Mouse (Mus musculus): ENCODE data around the gene Chd3.

Gene Chd3

GRCm38 (mm10) chr11:69388680-69389079 is 19.5 kb upstream of the Chd3 start:
- DNase-seq, result no peak

- no peak for DNase-seq
Observed at GRCm38 (mm10) chr11:69386758-69387157, 17.6 kb upstream of the Chd3 start.

- peak; percentile 73 for DNase-seq
Observed at GRCm38 (mm10) chr11:69384979-69385378, 15.8 kb upstream of the Chd3 start.

DNA sequence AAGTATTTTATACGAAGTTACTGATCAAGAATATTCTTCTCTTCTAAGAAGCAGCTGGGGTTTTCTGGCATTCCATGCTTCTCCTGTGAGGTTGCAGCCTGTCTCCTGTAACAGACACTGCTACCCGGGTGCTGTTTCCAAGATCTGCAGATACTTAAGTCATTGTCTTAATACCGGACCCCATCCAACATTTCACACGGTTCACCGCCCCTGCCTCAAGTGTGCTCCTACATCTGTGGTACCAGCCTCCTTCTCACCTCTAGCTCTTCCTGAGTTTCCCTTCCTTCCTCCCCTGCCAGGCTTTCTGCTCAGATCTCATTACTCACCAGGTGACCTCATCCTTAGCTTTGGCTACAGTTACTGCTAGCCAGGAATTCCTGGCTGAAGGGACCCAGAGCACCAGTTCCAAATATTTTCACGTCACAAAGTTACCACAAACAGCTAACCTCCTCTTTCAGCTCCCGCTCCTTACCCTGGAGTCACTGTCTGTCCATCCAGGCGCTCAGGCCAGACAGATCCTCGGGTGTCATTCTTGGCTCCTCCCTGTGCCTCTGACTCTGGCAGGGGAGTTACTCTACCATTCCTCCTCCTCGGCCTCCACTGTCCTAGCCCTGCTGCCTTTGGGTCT is 13.4 kb upstream of the Chd3 start:
- no peak for DNase-seq

- DNase-seq, result peak; percentile 68
Observed at GRCm38 (mm10) chr11:69381356-69381755, 12.2 kb upstream of the Chd3 start.

GRCm38 (mm10) chr11:69379600-69379999 is 10.4 kb upstream of the Chd3 start:
- no peak for DNase-seq

DNA sequence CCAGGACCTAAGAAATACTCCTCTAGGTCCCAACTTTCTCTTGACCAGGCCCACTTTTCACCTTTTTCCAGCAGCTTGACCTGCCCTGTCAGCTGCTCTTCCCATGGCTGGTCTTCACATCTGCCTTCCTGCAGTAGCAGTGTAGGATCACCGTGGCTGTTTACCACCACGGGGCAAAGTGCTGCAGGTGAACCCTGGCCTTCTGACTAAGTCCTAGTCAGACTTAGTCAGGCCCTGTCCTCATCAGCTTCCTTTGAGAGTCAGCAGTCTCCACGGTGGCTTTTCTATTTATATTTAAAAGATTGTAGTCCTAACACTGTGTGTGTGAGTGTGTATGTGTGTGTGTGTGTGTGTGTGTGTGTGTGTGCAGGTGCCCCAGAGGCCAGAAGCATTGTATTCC is 8.6 kb upstream of the Chd3 start:
- DNase-seq, result peak; percentile 66

DNA sequence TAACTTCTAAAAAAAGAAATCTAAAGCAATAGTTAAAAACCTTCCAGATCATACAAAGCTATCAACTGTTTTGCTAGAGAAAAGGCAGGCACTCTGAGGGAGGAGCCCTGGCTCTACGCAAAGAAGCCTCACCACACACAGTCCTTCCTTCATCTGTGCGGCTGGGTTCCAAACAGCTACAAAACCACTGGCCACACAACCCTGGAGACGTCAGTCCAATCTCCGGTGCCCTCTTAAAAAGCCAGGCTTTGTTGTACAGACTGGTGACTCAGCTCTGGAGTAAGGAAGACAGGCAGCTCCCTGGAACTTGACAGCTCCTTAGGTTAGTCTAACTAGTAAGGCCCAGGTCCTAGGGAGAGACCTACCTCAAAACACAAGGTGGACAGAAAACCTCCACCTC is 6.4 kb upstream of the Chd3 start:
- no peak for DNase-seq

DNA sequence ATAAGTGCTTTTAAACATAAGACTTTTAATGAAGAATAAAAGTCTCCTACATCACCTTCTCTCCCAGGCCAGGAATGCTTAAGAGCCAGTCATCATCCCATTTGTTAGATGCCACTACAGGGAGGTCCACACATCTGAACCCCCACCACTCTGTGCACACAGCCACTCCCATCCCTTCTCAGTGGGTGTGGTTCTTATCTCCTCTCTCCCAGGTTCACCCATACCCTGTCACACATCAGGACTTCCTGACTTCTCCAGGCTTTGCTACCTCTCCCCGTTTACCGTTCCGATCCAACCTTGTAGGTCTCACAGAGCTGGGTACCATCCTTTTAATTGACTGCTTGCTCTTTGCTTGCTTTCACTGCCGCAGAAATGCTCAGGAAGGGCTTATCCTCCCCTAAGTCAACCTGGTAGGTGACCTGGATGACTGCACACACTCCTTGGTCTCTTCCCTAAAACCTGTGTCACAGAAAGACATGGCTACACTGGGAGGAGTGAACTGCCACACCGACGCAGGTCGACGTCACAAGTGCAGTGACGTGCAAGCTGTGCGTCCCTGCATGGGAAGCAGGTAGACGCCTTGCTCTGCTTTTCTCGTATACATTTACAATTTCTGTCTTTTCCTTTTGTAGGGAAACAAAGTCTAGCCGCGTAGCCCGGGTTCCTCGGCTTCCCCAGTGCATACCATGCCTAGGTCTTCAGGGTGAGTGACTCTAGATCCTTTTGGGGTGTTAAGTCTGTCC is 4.2 kb upstream of the Chd3 start:
- DNase-seq, result no peak

DNA sequence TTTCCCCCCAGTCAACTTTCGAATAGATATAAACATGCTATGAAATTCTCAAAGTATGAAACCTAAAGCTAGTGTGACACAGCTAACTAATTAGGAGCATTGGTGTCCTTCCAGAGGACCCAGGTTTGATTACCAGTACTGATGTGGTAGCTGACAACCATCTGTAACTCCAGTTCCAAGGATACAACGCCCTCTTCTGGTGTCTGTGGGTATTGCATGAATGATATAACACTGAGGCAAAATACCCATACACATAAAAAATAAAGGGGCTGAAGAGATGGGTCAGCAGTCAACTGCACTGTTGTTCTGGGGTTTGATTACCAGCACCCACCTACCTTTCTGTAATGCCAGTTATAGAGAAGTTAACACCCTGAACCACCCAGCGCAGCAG is 3.6 kb upstream of the Chd3 start:
- peak; percentile 42 for DNase-seq

DNA sequence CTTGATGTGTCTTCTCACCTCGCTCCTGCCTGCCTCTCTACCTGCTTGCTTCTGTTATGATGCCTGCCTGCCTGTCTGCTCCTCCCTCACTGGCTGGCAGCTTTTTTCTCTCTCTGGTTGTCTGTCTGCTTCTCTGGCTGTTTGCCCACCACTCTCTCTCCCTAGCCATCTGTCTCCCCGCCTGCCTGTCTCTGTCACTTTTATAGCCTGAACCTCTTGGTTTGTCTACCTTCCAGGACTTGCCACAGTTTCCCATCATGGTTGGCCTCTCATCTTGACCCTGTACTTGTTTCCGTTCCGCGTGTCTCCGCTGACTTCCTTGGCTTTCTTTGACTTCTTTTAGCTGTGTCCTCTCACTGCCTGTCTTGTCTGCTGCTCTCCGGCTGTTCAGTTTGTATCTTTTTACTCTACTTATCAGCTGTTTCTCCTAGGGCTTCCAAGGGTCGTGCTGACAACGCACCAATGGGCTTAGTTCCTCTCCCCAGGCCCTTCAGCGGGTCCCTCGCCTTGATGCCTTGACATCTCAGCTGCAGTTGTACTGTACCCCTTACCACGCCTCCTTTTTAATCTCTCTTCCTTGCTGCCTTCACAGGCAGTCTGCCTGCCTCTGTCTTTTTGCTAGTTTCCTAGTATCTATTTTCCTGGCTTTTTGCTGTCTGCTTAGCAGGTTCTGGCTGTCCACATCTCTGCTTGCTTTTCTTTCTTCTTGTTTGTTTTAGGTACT is 3.0 kb upstream of the Chd3 start:
- DNase-seq, result peak; percentile 61

DNA sequence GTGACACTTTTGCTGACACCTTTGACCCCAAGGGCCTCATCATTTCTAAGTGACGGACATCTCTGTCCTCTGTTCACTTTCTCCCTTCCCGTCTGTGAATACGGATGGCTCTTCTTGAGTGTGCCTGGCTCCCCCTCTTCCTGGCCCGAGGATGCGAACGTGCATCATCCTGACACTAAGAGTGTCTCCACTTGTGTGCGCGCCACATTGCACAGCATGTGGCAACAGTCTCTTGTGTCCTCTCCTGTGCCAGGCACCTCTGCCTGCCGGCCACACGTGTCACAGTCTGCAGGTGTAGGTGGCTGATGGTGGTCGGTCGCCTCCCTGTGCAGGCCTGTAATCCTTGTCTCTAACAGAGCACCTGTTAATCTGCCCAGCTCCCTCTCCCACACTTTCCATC is 2.4 kb upstream of the Chd3 start:
- DNase-seq, result no peak

DNA sequence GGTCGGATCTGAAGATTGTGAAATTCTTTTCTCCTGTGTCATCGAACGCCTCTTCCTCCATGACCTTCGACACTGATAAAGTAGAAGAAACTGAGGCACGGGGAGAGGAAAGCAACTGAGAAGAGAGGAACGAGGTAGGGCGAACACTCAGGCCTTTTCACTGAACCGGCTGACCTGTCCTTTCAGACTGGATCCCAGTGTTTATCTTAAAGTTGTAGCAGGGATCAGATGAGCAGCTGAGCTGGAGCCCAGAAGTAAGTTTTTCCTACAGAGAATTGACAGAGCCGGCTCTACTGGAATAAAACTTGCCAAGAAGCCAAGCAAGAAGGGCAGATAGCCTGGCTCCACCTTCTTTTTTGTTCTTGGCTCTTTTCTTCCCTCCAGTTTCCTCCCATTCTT is 1.6 kb upstream of the Chd3 start:
- DNase-seq, result no peak

GRCm38 (mm10) chr11:69369990-69370816 is 997 bp upstream of the Chd3 start:
- no peak for DNase-seq

DNA sequence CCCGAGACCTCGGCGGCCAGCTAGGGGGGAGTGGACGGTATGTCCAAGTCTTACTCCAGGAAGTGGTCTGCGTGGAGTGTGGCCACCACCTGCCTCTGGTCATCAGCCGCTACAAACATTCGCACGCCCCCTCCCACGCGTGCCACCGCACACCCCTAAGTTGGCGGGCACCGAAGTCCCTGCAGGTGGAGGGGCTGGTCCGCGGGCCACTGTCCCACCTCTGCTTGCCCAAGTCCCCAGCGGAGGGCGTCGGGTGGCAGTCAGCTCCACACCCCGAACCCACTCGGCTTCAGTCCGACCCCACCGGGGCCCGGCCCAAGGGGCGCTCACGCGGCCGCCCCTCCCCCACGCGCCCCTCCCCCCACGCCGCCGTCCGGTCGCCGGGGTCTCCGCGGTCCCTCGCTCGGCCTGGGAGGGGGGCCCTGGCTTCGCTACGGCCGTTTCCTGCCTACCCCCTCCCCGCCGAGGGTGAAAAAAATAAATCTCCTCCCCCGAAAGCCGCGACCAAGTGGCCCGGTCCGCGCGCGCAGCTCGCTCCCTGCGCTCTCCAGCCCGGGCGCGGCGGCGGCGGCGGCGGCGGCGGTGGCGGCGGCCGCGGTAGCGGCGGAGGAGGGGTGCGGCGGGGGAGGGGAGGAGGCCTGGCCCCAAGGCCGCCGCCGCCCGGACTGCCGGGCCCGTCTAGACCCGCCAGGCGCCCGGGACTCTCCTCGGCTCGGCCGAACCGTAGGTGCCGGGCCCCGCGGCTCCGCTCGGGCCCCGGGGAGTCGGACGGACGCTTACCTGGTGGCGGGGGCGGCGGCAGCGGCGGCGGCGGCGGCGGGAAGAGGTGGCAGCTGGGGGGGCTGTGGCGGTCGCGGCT is 621 bp downstream of the Chd3 start:
- peak; percentile 80 for DNase-seq

GRCm38 (mm10) chr11:69367616-69368355 is 1.4 kb downstream of the Chd3 start:
- DNase-seq, result no peak

DNA sequence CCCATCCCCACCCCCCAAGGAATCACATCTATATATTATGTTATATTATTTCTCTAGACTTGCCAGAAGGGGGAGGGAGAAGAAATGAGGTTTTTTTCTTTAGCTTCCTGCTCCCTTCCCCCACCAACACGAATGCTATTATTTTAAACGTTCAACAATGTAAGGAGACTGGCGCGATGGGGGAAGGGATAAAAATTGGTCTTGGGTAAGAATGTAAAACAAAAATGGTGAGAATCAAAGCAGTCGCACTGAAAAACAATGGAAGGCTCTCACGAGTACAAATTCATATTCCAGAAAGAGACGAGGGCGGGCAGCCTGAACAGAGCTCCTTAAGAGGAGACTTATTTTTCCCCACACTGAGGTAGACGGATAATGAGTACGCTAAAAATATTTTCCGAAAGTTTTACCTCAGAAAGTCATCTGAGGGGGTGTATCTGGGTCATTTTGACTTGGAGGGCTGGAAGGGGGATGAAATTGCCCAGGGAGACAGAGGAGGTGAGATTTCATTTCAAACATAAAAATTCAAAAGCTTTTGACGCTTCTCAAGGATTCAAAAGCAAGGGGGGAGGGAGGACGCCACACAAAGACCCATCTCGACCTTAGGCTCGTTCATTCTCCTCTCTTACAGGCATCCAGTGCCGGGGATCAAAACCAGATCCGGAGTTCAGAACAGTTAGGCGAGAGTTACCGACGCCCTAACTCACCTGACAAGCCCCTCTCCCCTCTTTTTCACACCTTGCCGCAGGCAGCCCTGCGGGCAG is 2.2 kb downstream of the Chd3 start:
- peak; percentile 49 for DNase-seq

DNA sequence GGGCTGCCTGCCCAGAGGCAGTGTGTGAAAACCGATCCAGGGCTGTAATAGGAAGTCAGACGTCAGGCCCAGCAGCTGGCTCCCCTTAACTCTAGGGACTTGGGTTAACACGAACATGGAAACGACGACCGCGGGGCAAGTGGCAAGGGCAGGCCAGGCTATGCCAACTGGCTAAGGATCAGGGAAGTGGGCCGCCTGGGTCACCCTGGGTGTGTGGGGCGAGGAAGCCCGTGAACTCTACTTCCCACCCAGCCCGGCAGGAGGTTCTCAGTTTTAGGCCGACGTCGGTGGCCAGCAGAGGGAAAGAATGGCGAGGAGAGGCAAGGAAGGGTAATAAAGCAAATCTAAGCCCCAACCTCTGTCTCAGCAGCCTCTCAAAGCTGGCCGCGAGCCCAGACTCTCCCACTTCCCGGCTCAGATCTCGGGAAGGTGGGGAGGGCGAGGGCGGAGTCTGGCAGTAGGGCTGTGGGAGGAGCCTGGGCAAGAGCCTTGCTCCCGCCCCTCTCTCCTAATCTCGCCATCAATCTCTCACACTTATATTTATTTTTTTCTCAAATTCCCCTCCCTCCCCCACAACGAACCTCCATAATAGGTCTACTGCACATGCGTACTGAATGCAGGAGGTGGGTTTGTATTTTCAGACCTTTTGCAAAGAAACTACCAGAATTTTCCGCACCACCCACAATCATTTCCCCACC is 2.9 kb downstream of the Chd3 start:
- peak; percentile 100 for DNase-seq

- no peak for DNase-seq
Observed at GRCm38 (mm10) chr11:69365722-69366121, 3.5 kb downstream of the Chd3 start.

DNA sequence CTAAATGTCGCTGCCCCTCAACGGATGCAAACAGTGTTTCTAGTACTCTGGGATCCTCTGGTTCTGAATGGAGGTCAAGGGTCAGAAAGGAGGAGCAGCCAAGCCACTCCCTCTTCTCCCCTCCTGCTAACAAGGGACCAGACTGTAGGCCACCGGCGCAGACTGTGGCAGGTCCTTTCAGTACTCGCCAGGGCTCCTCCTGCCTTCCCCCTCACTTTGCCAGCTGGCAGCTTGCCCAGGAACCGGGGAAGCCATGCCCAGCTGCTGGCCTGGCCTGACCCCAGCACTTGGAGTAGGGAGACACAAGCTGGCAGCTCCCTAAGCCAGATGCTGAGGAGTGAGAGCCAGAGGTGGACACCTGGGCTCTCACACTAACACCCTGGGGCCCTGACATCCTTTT is 4.3 kb downstream of the Chd3 start:
- DNase-seq, result peak; percentile 97

Data from kidney, postnatal 10 days (tissue).